Mouse (Mus musculus) kidney, embryonic 15.5 days (tissue): ENCODE data around the gene Cytl1. TPM values are rescaled to one million over a fixed set of nuclear protein-coding genes. Genes with fewer than 3 reads are reported as not detected.
A peak's percentile ranks its signal among the peaks of the same experiment; 100 is the strongest.

Experiments
- ATAC-seq: fragments of 200-750 bp; cut with Nextera tagmentation; replicated peaks from 2 replicates; pipeline ENCODE4 v1.8.0; 2017; ENCODE audit warnings: moderate TSS enrichment; ENCODE audit not compliant: low FRiP score
- H3K27ac ChIP-seq: fragments of 300-500 bp; sonication (generic); 2 replicates; pipeline ENCODE4 v1.5.1; 2015; ENCODE audit warnings: mild to moderate bottlenecking, inconsistent platforms
- H3K27me3 ChIP-seq: fragments of 300-500 bp; sonication (generic); 2 replicates; pipeline ENCODE4 v1.6.1; 2015; ENCODE audit warnings: inconsistent platforms
- H3K36me3 ChIP-seq: fragments of 300-500 bp; sonication (generic); 2 replicates; pipeline ENCODE4 v1.6.1; 2015; ENCODE audit warnings: inconsistent platforms
- H3K4me1 ChIP-seq: fragments of 300-500 bp; sonication (generic); 2 replicates; pipeline ENCODE4 v1.6.1; 2015; ENCODE audit warnings: inconsistent platforms
- H3K4me2 ChIP-seq: fragments of 300-500 bp; sonication (generic); 2 replicates; pipeline ENCODE4 v1.6.1; 2015; ENCODE audit warnings: moderate library complexity, mild to moderate bottlenecking, inconsistent platforms
- H3K4me3 ChIP-seq: fragments of 300-500 bp; sonication (generic); replicated peaks from 2 replicates; pipeline ENCODE4 v1.5.1; 2015; ENCODE audit warnings: mild to moderate bottlenecking, inconsistent platforms
- H3K9ac ChIP-seq: fragments of 300-500 bp; sonication (generic); 2 replicates; pipeline ENCODE4 v1.6.1; 2015; ENCODE audit warnings: mild to moderate bottlenecking, inconsistent platforms
- H3K9me3 ChIP-seq: fragments of 300-500 bp; sonication (generic); replicated peaks from 2 replicates; pipeline ENCODE4 v1.6.1; 2016; ENCODE audit warnings: inconsistent platforms
- WGBS: fragments of 180-500 bp; shearing (Covaris S2); methylation state at CpG from one replicate; pipeline ENCODE4 v1.1.7; 2015; ENCODE audit warnings: mixed read lengths; 5-methylcytosine and 5-hydroxymethylcytosine counted together
- polyA plus RNA-seq: library from polyadenylated mRNA; unstranded; fragments of >200 nt; fragmentation: Nextera tagmentation; extraction: Ambion mirVana; gene quantifications from 2 replicates; pipeline ENCODE4 v1.2.1, GENCODE M21; 2015

The Cytl1 gene
- polyA plus RNA-seq, result 0.43 and 1.6 TPM in 2 replicates

DNA sequence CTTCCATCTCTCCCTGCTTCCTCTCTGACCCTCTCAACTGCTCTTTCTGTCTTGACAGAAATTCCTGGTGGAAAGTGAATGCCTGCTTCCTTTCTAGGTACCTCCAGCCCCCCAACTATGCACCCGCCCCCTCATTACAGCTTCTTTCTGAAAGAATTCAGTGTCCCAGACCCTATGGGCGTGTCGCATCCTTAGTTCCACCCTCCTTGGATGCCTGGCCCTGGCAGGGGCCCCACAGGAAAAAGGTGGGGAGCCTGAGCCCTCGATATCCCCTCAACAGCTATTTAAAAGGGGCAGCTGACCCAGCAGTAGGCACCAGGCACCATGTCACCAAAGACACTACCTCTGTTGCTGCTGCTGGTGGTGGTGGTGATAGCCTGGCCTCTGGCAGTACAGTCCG lies at the start of gene Cytl1:
Gene Cytl1 (plus strand): TSS at position 296 of the 400 bp plus-strand sequence.
- Histone ChIP-seq H3K4me1 (peaks cover 3% of the 10 kb centered on the region; the same call in 1 of the 2 replicates), H3K36me3 (no peaks in the 10 kb centered on the region), H3K4me2 (no peak within 1 kb of the TSS), H3K27me3 (no peaks in the 10 kb centered on the region), H3K4me3 (no peak within 1 kb of the TSS), H3K27ac (no peak within 1 kb of the TSS), H3K9ac (no peak within 1 kb of the TSS), H3K9me3 (no peaks in the 10 kb centered on the region)
- 35% methylated on average over 5 of the region's 5 CpGs for WGBS
- no peak for ATAC-seq

DNA sequence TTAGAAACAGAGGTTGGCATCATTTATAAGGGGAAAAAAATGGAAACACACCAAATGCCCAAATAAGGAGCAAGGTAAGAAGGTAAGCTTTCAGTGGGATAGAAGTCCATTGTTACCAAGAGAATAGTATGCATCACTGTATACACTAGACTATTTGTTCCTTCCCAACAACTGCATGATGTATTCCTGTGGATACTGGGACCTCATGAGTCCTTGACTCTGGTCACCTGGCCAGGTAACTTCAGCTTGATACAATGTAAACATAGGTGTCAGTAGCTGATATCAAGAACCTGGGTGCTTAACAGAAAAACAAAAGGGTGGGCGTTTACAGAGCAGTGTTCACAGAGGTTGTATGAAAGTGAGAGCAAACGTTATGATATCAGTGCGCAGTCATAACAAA lies 42.6 kb upstream of the Cytl1 start:
- Histone ChIP-seq H3K27me3 (no peaks in the 10 kb centered on the region), H3K9me3 (no peaks in the 10 kb centered on the region), H3K27ac (no peak overlapping the region), H3K9ac (no peak overlapping the region), H3K36me3 (no peaks in the 10 kb centered on the region), H3K4me1 (no peaks in the 10 kb centered on the region), H3K4me2 (no peak overlapping the region), H3K4me3 (no peak overlapping the region)
- ATAC-seq, result no peak
- 84% methylated on average over 3 of the region's 3 CpGs for WGBS

DNA sequence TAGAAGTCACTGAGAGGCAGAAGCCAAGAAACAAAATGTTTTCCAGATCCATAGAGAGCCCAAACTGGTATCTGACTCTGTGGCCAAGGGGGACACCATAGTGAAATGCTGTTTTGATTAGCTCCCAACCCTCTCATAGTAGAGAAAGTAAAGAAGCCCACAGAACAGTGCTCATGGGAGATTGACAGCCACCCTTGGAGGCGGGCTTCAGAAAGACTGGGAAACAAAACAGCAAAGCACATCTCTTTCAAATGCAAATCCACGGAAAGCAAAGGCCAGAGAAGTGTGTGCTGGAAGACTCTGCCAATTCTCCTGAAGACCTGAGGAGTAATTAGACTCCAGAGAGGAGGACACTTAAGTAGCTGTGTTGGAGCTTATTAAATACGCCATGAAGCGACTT lies 39.5 kb upstream of the Cytl1 start:
- H3K4me2 ChIP-seq, result no peak overlapping the region
- ATAC-seq, result no peak
- 50% methylated on average over 4 of the region's 4 CpGs for WGBS

DNA sequence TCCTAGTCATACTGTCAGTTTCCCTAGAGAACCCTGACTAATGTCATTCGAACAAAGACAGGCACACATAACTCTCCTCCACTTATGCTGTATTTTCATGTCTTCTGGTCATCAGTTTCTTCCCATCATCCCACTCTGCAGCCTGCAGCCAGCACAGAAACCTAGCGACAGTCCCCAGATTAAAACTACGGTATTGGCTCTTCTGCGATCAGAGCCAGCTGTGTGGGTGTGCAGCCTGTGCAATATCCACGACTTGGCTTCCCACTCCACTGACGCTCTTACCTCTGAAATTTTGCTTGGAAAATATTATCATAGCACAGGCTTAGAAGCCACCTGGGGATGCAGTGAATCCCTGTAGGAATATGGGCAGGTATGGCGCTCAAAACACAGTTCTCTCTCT lies 38.0 kb upstream of the Cytl1 start:
- Histone ChIP-seq H3K27ac (no peak overlapping the region), H3K9me3 (no peaks in the 10 kb centered on the region), H3K9ac (no peak overlapping the region), H3K36me3 (no peaks in the 10 kb centered on the region), H3K4me1 (peaks cover 3% of the 10 kb centered on the region; the same call in 1 of the 2 replicates), H3K27me3 (no peaks in the 10 kb centered on the region), H3K4me3 (no peak overlapping the region), H3K4me2 (no peak overlapping the region)
- 84% methylated on average over 7 of the region's 7 CpGs for WGBS
- ATAC-seq, result no peak

More for the DNA sequence above, 39.5 kb upstream of the Cytl1 start:
- peaks cover 3% of the 10 kb centered on the region; the same call in 1 of the 2 replicates for H3K4me1 ChIP-seq
- H3K9ac ChIP-seq, result no peak overlapping the region
- H3K9me3 ChIP-seq, result no peaks in the 10 kb centered on the region
- H3K27me3 ChIP-seq, result no peaks in the 10 kb centered on the region
- H3K36me3 ChIP-seq, result no peaks in the 10 kb centered on the region
- H3K27ac ChIP-seq, result no peak overlapping the region
- no peak overlapping the region for H3K4me3 ChIP-seq

DNA sequence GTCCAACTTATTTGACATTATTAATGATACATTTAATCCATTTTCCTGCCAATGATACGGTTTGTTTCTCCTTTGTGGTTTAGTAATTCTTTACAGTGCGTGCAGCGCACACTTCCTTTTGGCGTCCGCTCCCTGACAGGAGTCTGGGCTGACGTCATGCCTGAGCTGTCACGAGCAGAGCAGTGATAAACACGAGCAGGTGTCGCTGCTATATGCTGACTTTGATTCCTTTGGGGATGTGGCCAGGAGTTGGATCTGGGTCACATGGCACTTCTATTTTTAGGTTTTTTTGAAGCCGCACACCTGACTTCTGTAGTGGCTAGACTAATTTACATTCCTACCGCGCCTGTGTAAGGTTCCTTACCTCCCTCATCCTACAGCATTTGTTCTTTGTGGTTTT lies 35.6 kb upstream of the Cytl1 start:
- Histone ChIP-seq H3K4me2 (no peak overlapping the region), H3K9me3 (no peaks in the 10 kb centered on the region), H3K9ac (no peak overlapping the region), H3K27me3 (no peaks in the 10 kb centered on the region), H3K27ac (no peak overlapping the region), H3K36me3 (no peaks in the 10 kb centered on the region), H3K4me3 (no peak overlapping the region), H3K4me1 (peaks cover 3% of the 10 kb centered on the region; the same call in 1 of the 2 replicates)
- 64% methylated on average over 12 of the region's 12 CpGs for WGBS
- no peak for ATAC-seq

DNA sequence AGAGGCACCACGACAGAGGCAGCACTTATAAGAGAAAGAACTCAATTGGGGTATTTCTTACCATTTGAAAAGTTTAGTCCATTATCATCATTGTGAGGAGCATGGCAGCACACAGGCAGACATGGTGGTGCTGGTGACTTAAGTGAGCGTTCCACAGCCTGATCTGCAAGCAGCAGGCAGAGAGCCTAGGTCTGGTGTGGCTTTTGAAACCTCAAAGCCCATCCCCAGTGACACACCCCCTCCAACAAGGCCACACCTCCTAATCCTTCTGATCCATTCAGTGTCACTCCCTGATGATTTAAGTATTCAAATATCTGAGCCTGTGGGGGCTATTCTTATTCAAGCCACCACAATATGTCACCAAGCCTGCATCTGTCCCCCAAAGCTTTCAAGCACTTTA lies 30.4 kb upstream of the Cytl1 start:
- Histone ChIP-seq H3K36me3 (no peaks in the 10 kb centered on the region), H3K27ac (no peak overlapping the region), H3K4me2 (no peak overlapping the region), H3K4me3 (no peak overlapping the region), H3K27me3 (no peaks in the 10 kb centered on the region), H3K9me3 (peaks cover 9% of the 10 kb centered on the region), H3K9ac (no peak overlapping the region), H3K4me1 (peaks cover under 1% of the 10 kb centered on the region; the same call in 1 of the 2 replicates)
- no peak for ATAC-seq
- 87% methylated on average over 2 of the region's 2 CpGs for WGBS

DNA sequence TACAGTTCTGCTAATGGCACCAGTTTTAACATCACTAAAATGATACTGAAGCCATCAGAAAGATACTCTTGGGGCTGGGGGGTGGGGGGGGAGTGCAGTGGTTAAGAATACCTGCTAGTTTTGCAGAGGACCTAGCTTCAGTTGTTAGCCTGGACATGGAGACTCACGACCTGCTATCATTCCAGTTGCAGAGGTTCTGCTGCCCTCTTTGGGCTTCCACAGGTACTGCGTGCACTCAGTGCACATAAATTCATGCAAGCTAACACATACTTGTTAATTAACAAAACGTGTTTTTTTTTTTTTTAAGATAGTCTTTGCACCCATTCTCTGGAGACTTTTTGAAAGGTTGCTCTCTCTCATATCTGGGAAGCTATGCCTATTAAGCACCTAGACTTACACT lies 27.2 kb upstream of the Cytl1 start:
- WGBS, result 71% methylated on average over 3 of the region's 3 CpGs
- ATAC-seq, result no peak
- Histone ChIP-seq H3K27ac (no peak overlapping the region), H3K4me3 (no peak overlapping the region), H3K4me2 (no peak overlapping the region), H3K27me3 (no peaks in the 10 kb centered on the region), H3K36me3 (no peaks in the 10 kb centered on the region), H3K4me1 (no peaks in the 10 kb centered on the region), H3K9me3 (peaks cover 9% of the 10 kb centered on the region), H3K9ac (no peak overlapping the region)

DNA sequence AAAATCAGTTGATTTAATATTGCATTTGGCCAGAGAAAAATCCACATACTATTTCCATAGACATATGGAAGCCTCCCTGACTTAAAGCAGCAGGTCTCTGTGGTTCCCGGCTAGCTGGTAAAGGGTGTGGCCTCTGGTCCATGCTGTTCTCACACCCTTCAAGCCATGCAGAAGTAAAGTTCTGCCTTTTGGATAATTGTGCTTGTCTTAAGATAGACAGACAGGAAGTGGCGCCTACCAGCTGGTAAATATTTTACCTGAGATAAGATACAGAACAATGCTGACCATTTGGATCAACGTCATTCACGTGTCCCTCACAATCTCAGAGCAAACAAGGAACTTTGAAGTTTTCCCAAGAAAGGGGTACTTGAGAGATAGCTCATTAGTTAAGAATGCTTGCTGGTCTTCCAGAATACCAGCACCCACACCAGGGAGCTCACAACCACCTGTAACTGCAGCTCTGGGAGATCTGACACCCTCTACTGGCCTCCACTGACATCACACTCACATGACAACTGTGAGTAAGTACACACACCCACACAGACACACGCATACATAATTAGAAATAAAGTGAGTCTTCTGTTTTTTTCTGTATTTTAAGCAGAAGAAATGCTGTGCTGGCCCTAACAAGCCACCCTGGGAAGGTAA lies 25.9 kb upstream of the Cytl1 start:
- no peak overlapping the region for H3K4me2 ChIP-seq
- H3K9ac ChIP-seq, result no peak overlapping the region
- no peak overlapping the region for H3K27ac ChIP-seq
- ATAC-seq, result no peak
- 93% methylated on average over 5 of the region's 5 CpGs for WGBS
- H3K27me3 ChIP-seq, result no peaks in the 10 kb centered on the region
- no peak overlapping the region for H3K4me3 ChIP-seq
- H3K36me3 ChIP-seq, result no peaks in the 10 kb centered on the region
- H3K9me3 ChIP-seq, result peaks cover 9% of the 10 kb centered on the region
- no peaks in the 10 kb centered on the region for H3K4me1 ChIP-seq

DNA sequence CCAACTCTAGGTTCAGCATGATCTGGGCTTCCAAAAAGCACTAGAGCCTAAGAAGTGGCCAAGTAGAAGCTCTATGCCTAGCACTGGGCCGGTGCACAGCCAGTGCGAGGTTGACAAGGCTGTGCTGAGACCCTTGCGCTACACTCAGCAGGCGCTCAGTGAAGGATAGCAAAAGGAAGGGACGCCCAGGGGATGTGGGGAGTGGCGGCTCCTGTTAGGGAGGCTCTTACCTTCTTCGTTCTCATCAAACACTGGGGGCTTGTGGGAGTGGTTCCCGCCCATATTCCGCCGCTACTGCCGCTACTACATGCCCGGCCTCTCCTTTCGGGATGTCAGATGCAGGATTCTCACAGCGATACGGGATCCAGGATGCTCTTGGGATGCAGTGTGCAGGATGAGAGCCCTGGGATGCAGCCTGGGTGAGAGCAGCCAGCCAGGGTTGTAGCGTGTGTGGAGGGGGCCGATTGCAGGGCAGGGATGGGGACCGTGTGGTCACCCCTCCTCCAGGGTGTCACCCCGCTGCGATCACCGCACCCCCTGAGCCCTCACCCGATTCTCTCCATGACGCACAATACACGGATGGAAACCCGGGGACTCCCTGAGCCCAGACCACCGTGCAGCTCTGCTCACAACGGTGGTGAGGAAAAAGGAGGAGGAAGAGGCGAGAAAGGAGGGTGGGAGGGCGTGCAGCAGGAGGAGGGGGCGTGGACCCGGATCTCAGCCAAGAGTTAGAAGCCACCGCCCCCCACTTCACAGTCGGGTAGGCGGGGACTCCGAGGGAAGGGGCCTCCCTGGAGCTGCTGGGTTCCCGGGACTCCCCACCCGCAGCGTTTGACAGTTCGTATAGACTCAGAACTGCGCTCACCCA lies 18.6 kb upstream of the Cytl1 start, which contains the start of gene Stk32b:
Gene Stk32b (minus strand): TSS at position 667 of the 868 bp plus-strand sequence.
- H3K36me3 ChIP-seq, result no peaks in the 10 kb centered on the region
- H3K4me1 ChIP-seq, result peaks cover 18% of the 10 kb centered on the region
- 1% methylated on average over 40 of the region's 40 CpGs for WGBS
- peak within 1 kb of the TSS; percentile 83 for H3K4me2 ChIP-seq
- H3K27ac ChIP-seq, result no peak within 1 kb of the TSS
- H3K4me3 ChIP-seq, result peak within 1 kb of the TSS; percentile 47
- peak; percentile 85 for ATAC-seq
- no peaks in the 10 kb centered on the region for H3K9me3 ChIP-seq
- H3K9ac ChIP-seq, result peak within 1 kb of the TSS; percentile 29; the same call in 1 of the 2 replicates
- peaks cover 54% of the 10 kb centered on the region for H3K27me3 ChIP-seq

DNA sequence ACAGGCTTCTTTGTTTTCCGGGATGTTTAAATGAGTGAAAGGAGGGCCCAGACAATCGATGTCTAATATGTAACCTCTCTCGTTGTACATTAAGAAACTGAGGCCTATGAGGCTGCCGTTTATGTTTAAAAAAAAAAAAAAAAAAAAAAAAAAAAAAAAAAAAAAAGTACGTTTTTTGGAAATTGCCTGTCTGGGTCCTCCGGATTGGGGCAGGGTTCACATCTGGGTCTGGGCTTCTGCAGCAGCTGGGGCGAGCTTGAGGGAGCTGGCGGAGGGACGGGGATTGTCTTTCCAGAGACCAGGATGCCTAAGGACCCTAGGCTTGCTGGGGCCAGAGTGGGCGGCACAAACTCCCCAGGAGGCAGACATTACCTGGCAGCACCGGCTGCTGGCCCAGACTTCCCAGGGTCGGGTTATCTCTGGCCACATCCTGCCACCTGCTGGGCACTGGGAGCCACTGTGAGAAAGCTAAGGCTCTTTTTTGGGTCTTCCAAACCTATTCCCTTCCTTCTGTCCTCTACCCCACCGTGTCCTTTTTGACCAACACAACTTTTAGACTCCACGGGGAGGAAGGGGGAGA lies 17.8 kb upstream of the Cytl1 start:
- H3K27ac ChIP-seq, result no peak overlapping the region
- 0 out of 2 replicates have a peak overlapping the region, but pooled peaks have one; percentile 29 for H3K9ac ChIP-seq
- H3K27me3 ChIP-seq, result peaks cover 54% of the 10 kb centered on the region
- WGBS, result under 1% methylated on average over 14 of the region's 14 CpGs
- peak; percentile 70 for ATAC-seq
- H3K36me3 ChIP-seq, result no peaks in the 10 kb centered on the region
- no peaks in the 10 kb centered on the region for H3K9me3 ChIP-seq
- H3K4me1 ChIP-seq, result peaks cover 18% of the 10 kb centered on the region
- H3K4me2 ChIP-seq, result peak overlapping the region; percentile 83
- peak overlapping the region; percentile 47 for H3K4me3 ChIP-seq

DNA sequence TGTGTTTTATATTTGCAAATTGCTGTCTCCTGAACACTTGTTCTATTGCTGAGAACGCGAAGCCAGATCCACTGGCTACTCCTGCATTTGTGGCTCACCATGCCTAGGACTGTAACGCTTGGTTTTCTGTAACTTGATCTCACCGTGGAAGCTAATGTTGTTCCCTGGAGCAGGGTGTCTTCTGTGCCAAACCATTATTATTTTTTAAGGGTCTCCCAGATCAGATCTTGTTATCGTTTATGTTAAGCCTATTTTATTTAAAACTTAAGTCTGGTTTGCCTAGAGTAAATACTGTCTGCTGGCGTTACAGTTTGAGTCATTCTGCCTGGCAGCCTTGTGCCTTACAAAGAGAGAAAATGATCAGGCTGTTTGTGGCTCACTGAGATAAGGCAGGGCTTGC lies 14.6 kb upstream of the Cytl1 start:
- no peak overlapping the region for H3K4me3 ChIP-seq
- peaks cover 47% of the 10 kb centered on the region for H3K27me3 ChIP-seq
- ATAC-seq, result no peak
- no peak overlapping the region for H3K4me2 ChIP-seq
- H3K4me1 ChIP-seq, result peaks cover 18% of the 10 kb centered on the region
- no peaks in the 10 kb centered on the region for H3K36me3 ChIP-seq
- no peak overlapping the region for H3K9ac ChIP-seq
- WGBS, result 12% methylated on average over 6 of the region's 6 CpGs
- no peak overlapping the region for H3K27ac ChIP-seq
- H3K9me3 ChIP-seq, result no peaks in the 10 kb centered on the region
